Mouse (Mus musculus) liver, embryonic 11.5 days (tissue): ENCODE results near the gene Sdk1. TPM values are rescaled to one million over a fixed set of nuclear protein-coding genes. Genes with fewer than 3 reads are reported as not detected.

Source experiments
- ATAC-seq: fragments of 200-750 bp; cut with Nextera tagmentation; replicated peaks from 2 replicates; pipeline ENCODE4 v1.8.0; 2017; ENCODE audit warnings: moderate number of reproducible peaks, mild to moderate bottlenecking, moderate TSS enrichment, moderate library complexity; ENCODE audit not compliant: low FRiP score
- DNase-seq: peaks from one replicate; pipeline ENCODE4 v3.0.0-alpha.2; 2017; ENCODE audit warnings: low spot score
- H3K27ac ChIP-seq: fragments of 300-500 bp; sonication (generic); 2 replicates; pipeline ENCODE4 v1.5.1; 2014; ENCODE audit warnings: mild to moderate bottlenecking, low read depth, low read length, control low read depth
- H3K27me3 ChIP-seq: fragments of 300-500 bp; sonication (generic); replicated peaks from 2 replicates; pipeline ENCODE4 v1.6.1; 2014; ENCODE audit warnings: low read length, mixed read lengths; ENCODE audit not compliant: control insufficient read depth, insufficient read depth
- H3K36me3 ChIP-seq: fragments of 300-500 bp; sonication (generic); 2 replicates; pipeline ENCODE4 v1.6.1; 2014; ENCODE audit warnings: mild to moderate bottlenecking, low read length, moderate library complexity, mixed read lengths; ENCODE audit not compliant: control insufficient read depth, insufficient read depth
- H3K4me1 ChIP-seq: fragments of 300-500 bp; sonication (generic); replicated peaks from 2 replicates; pipeline ENCODE4 v1.6.1; 2014; ENCODE audit warnings: low read length, mixed read lengths; ENCODE audit not compliant: control insufficient read depth, insufficient read depth
- H3K4me2 ChIP-seq: fragments of 300-500 bp; sonication (generic); 2 replicates; pipeline ENCODE4 v1.6.1; 2014; ENCODE audit warnings: mild to moderate bottlenecking, control low read depth, moderate library complexity
- H3K4me3 ChIP-seq: fragments of 300-500 bp; sonication (generic); 2 replicates; pipeline ENCODE4 v1.5.1; 2014; ENCODE audit warnings: low read depth, low read length, control low read depth
- H3K9ac ChIP-seq: fragments of 300-500 bp; sonication (generic); 2 replicates; pipeline ENCODE4 v1.6.1; 2014; ENCODE audit warnings: low read depth, low read length, control low read depth
- H3K9me3 ChIP-seq: fragments of 300-500 bp; sonication (generic); 2 replicates; pipeline ENCODE4 v1.6.1; 2016; ENCODE audit warnings: low read length, inconsistent platforms, mixed read lengths; ENCODE audit not compliant: control insufficient read depth
- WGBS: fragments of 180-500 bp; shearing (Covaris S2); extraction: QIAGEN DNeasy Blood & Tissue Kit; methylation state at CpG from one replicate; pipeline ENCODE4 v1.1.7; 2014; 5-methylcytosine and 5-hydroxymethylcytosine counted together
- polyA plus RNA-seq: library from polyadenylated mRNA; unstranded; fragments of >200 nt; fragmentation: Nextera tagmentation; extraction: Ambion mirVana; gene quantifications from 2 replicates; pipeline ENCODE4 v1.2.1, GENCODE M21; 2014

The Sdk1 gene
- polyA plus RNA-seq, 1 experiment from 2014 or later, result 0.53 TPM

DNA sequence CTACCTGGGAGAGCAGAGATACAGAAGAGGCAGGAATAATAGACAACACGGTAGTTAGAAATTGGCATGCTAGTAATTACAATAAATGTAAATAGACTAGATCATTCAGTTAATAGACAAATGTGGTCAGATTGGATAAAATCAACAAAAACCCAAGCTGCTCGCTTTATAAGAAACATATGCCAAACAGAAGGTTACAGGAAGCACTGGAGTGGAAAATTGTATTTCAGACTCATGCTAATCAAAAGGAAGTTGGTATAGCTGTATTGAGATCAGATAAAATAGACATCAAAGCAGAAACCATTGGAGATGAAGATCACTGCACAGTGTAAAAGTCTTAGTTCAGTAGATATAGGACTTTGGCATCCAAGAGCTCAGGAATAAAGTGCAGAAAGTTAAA is 63.4 kb downstream of the Sdk1 start:
- no peak for ATAC-seq
- 80% methylated on average over 2 of the region's 2 CpGs for WGBS
- Histone ChIP-seq H3K9me3 (no peaks in the 10 kb centered on the region), H3K36me3 (no peaks in the 10 kb centered on the region), H3K4me2 (no peak overlapping the region), H3K9ac (no peak overlapping the region), H3K27ac (no peak overlapping the region), H3K4me3 (no peak overlapping the region), H3K4me1 (no peaks in the 10 kb centered on the region; the same call in 1 of the 2 replicates), H3K27me3 (no peaks in the 10 kb centered on the region)
- no peak for DNase-seq

DNA sequence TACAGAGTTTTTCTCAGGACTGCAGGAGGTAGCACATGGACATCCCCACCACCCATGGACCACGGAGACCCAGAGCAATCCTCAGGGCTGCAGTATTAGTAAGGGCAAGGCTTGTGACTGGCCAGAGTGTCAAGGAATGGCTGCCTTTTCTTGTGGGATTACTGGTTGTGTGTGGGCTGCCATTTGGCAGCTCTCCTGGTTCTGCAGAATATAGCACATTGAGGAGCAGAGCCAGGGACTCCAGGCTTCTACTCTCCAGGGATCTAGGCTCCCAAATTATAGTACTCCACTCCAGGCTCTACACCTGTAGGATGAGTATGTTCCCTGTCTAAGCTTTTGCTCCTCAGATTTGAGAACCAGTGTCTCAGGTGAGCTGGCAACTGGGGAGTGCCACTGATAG is 69.4 kb downstream of the Sdk1 start:
- ATAC-seq (no peak), DNase-seq (no peak)

DNA sequence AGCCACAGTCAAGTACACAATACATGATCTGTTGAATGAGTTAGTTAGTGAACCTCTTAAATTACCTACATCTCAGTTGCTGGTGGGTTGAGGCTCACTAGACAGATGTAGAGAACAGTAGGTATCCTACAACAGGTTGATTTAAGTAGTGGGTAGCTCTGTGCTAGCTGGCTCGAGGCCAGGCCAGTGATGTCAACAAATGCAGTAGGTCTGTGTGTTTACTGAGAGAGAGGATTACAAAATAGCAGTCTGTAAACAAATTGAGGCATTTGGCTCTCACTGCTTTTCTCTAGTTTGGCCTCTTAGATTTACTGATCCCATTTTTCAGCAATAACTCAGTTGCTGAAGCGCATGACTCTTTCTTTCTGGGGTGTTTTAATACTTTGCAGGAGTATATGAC is 70.5 kb downstream of the Sdk1 start:
- 61% methylated on average over 2 of the region's 2 CpGs for WGBS
- Histone ChIP-seq H3K4me1 (no peaks in the 10 kb centered on the region), H3K9me3 (no peaks in the 10 kb centered on the region), H3K27ac (no peak overlapping the region), H3K4me3 (no peak overlapping the region), H3K27me3 (no peaks in the 10 kb centered on the region), H3K4me2 (no peak overlapping the region), H3K9ac (no peak overlapping the region), H3K36me3 (no peaks in the 10 kb centered on the region)
- DNase-seq, result no peak
- ATAC-seq, result no peak

More for the DNA sequence above, 69.4 kb downstream of the Sdk1 start:
- H3K9ac ChIP-seq, result no peak overlapping the region
- no peak overlapping the region for H3K4me2 ChIP-seq
- no peak overlapping the region for H3K4me3 ChIP-seq
- H3K27ac ChIP-seq, result no peak overlapping the region
- H3K4me1 ChIP-seq, result no peaks in the 10 kb centered on the region
- H3K27me3 ChIP-seq, result no peaks in the 10 kb centered on the region
- no peaks in the 10 kb centered on the region for H3K36me3 ChIP-seq
- WGBS, result 68% methylated on average over 1 of the region's 1 CpGs
- H3K9me3 ChIP-seq, result no peaks in the 10 kb centered on the region

DNA sequence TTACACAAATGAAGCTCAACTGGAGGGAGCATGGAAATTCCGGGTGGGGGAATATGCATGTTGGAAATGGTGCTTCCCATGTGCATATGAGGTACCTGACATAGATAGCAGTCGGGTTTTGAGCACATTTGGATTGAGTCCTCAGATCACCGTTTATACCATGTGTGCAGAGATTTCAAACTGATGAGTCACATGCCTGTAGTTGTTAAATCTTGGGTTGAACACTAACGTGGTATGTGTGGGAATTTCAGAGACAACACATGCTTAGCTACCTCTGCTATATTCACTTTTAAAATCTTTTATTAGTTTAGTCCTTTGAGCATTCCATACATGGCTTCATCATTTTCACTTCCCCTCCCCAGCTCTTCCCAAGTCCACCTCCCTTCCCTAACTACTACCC is 71.0 kb downstream of the Sdk1 start:
- no peak for ATAC-seq
- Histone ChIP-seq H3K9ac (no peak overlapping the region), H3K9me3 (no peaks in the 10 kb centered on the region), H3K27me3 (no peaks in the 10 kb centered on the region), H3K4me2 (no peak overlapping the region), H3K36me3 (no peaks in the 10 kb centered on the region), H3K4me1 (no peaks in the 10 kb centered on the region), H3K4me3 (no peak overlapping the region), H3K27ac (no peak overlapping the region)
- WGBS, result 78% methylated on average over 4 of the region's 4 CpGs
- no peak for DNase-seq

GRCm38 (mm10) chr5:141317095-141317494 is 75.8 kb downstream of the Sdk1 start:
- 79% methylated on average over 4 of the region's 4 CpGs for WGBS
- Histone ChIP-seq H3K27me3 (no peaks in the 10 kb centered on the region), H3K4me2 (no peak overlapping the region), H3K4me1 (no peaks in the 10 kb centered on the region), H3K4me3 (no peak overlapping the region), H3K9ac (no peak overlapping the region), H3K27ac (no peak overlapping the region), H3K36me3 (no peaks in the 10 kb centered on the region), H3K9me3 (no peaks in the 10 kb centered on the region)
- DNase-seq (no peak), ATAC-seq (no peak)

GRCm38 (mm10) chr5:141324910-141325309 is 83.6 kb downstream of the Sdk1 start:
- H3K9me3 ChIP-seq, result no peaks in the 10 kb centered on the region
- 77% methylated on average over 4 of the region's 4 CpGs for WGBS
- no peak overlapping the region for H3K9ac ChIP-seq
- no peaks in the 10 kb centered on the region for H3K36me3 ChIP-seq
- no peaks in the 10 kb centered on the region for H3K27me3 ChIP-seq
- no peaks in the 10 kb centered on the region for H3K4me1 ChIP-seq
- H3K4me2 ChIP-seq, result no peak overlapping the region
- H3K4me3 ChIP-seq, result no peak overlapping the region
- no peak overlapping the region for H3K27ac ChIP-seq
- DNase-seq, result no peak
- no peak for ATAC-seq

DNA sequence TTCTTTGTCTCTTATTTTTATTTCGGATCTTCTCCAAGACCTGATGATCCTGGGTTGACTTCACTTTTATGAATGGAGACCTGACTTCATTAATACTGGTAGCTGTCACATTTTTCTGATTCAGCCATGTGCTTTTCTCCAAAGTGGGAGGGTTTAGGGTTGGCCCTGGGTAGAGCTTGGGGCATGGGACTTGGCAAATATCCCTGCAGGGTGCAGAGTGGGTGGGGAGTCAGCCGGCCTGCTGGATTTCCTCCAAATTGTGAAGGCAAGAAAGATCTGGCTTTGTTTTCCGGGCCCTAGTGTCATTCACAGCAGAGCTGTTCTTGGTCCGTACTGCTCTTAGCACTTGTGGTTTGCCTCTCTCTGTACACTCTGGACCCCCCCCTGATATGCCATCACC is 103.1 kb downstream of the Sdk1 start:
- Histone ChIP-seq H3K27me3 (no peaks in the 10 kb centered on the region), H3K36me3 (no peaks in the 10 kb centered on the region), H3K9ac (no peak overlapping the region), H3K9me3 (no peaks in the 10 kb centered on the region), H3K4me3 (no peak overlapping the region), H3K4me2 (no peak overlapping the region), H3K4me1 (no peaks in the 10 kb centered on the region), H3K27ac (no peak overlapping the region)
- WGBS, result 69% methylated on average over 4 of the region's 4 CpGs
- ATAC-seq (no peak), DNase-seq (no peak)

- H3K9ac ChIP-seq, result no peak overlapping the region
- H3K4me3 ChIP-seq, result no peak overlapping the region
- no peak overlapping the region for H3K4me2 ChIP-seq
- WGBS, result 63% methylated on average over 5 of the region's 5 CpGs
- H3K4me1 ChIP-seq, result no peaks in the 10 kb centered on the region
- H3K27ac ChIP-seq, result no peak overlapping the region
- no peaks in the 10 kb centered on the region for H3K36me3 ChIP-seq
- no peak for ATAC-seq
- DNase-seq, result no peak
- H3K9me3 ChIP-seq, result no peaks in the 10 kb centered on the region
- no peaks in the 10 kb centered on the region for H3K27me3 ChIP-seq
Measured at GRCm38 (mm10) chr5:141345476-141345875, 104.2 kb downstream of the Sdk1 start.

- ATAC-seq, result no peak
- H3K27ac ChIP-seq, result no peak overlapping the region
- no peaks in the 10 kb centered on the region for H3K27me3 ChIP-seq
- H3K4me3 ChIP-seq, result no peak overlapping the region
- no peak overlapping the region for H3K9ac ChIP-seq
- no peaks in the 10 kb centered on the region for H3K36me3 ChIP-seq
- H3K9me3 ChIP-seq, result no peaks in the 10 kb centered on the region
- DNase-seq, result no peak
- 41% methylated on average over 2 of the region's 2 CpGs for WGBS
- no peaks in the 10 kb centered on the region for H3K4me1 ChIP-seq
- H3K4me2 ChIP-seq, result no peak overlapping the region
Measured at GRCm38 (mm10) chr5:141362676-141363075, 121.4 kb downstream of the Sdk1 start.
